Mouse (Mus musculus) CH12.LX (cell line): ENCODE results near the gene Alg12. TPM values are rescaled to one million over a fixed set of nuclear protein-coding genes. Genes with fewer than 3 reads are reported as not detected.

ENCODE experiments used
- DNase-seq: peaks from one replicate; pipeline ENCODE4 v3.0.0-alpha.2; 2013; ENCODE audit errors: extremely low read depth
- H3K27ac ChIP-seq: 2 replicates; pipeline ENCODE4 v1.5.1; 2012; ENCODE audit warnings: low read depth, mild to moderate bottlenecking, control low read depth, moderate library complexity; ENCODE audit not compliant: insufficient read depth
- H3K27me3 ChIP-seq: replicated peaks from 2 replicates; pipeline ENCODE3; 2012; ENCODE audit warnings: inconsistent platforms
- H3K36me3 ChIP-seq, 2 experiments: replicated peaks in 1 of 2; 2 replicates each; pipeline versions ENCODE3 to v1.6.1; 2012; ENCODE audit warnings: inconsistent platforms in 1 of 2, low read length in 1 of 2, mild to moderate bottlenecking in 1 of 2, mixed read lengths in 1 of 2, moderate library complexity in 1 of 2; ENCODE audit not compliant: control insufficient read depth in 1 of 2, insufficient read depth in 1 of 2
- H3K4me1 ChIP-seq, 2 experiments: 2 replicates each; pipeline ENCODE4 v1.6.1; 2012; ENCODE audit warnings: inconsistent platforms in 1 of 2, moderate library complexity in 1 of 2; ENCODE audit not compliant: insufficient read depth in 2 of 2, control insufficient read depth in 1 of 2
- H3K4me2 ChIP-seq: 2 replicates; pipeline ENCODE4 v1.6.1; 2012; ENCODE audit warnings: low read depth, mild to moderate bottlenecking, control low read depth; ENCODE audit not compliant: poor library complexity, insufficient read depth, severe bottlenecking
- H3K4me3 ChIP-seq, 3 experiments: fragments of 150-350 bp in 1 of 3; sonication (generic) in 1 of 3; replicated peaks in 1 of 3; 2 replicates each; pipeline versions ENCODE3 to v1.5.1; 2011 to 2012; ENCODE audit warnings: low read depth in 2 of 3, low read length in 2 of 3, mild to moderate bottlenecking in 2 of 3, moderate library complexity in 2 of 3, control low read depth in 1 of 3, improper control_type of control experiment in 1 of 3, inconsistent platforms in 1 of 3, mixed read lengths in 1 of 3; ENCODE audit not compliant: poor library complexity in 1 of 3
- H3K79me2 ChIP-seq: replicated peaks from 2 replicates; pipeline ENCODE4 v1.6.1; 2012; ENCODE audit warnings: mild to moderate bottlenecking, moderate library complexity; ENCODE audit not compliant: control insufficient read depth, poor library complexity, insufficient read depth, severe bottlenecking; ENCODE audit errors: extremely low read depth
- H3K9ac ChIP-seq: 2 replicates; pipeline ENCODE4 v1.6.1; 2012; ENCODE audit warnings: low read depth, mild to moderate bottlenecking, control low read depth, moderate library complexity; ENCODE audit not compliant: insufficient read depth
- H3K9me3 ChIP-seq: replicated peaks from 2 replicates; pipeline ENCODE3; 2012; ENCODE audit warnings: low read length, inconsistent platforms, mixed read lengths
- BHLHE40 ChIP-seq: IDR thresholded peaks from 2 replicates; pipeline ENCODE4 v1.6.1; 2011; ENCODE audit warnings: mild to moderate bottlenecking, low read depth, low read length, improper control_type of control experiment
- CHD2 ChIP-seq: IDR thresholded peaks from 2 replicates; pipeline ENCODE4 v1.6.1; 2011; ENCODE audit warnings: low read length, improper control_type of control experiment
- CTCF ChIP-seq, 2 experiments: IDR thresholded peaks in 1 of 2; conservative IDR thresholded peaks in 1 of 2; 2 replicates each; pipeline ENCODE4 v1.5.1; 2011 to 2012; ENCODE audit warnings: low read depth in 2 of 2, low read length in 2 of 2, improper control_type of control experiment in 1 of 2, inconsistent platforms in 1 of 2, mild to moderate bottlenecking in 1 of 2, moderate library complexity in 1 of 2
- EP300 ChIP-seq: IDR thresholded peaks from 2 replicates; pipeline ENCODE4 v1.6.1; 2011; ENCODE audit warnings: low read length, improper control_type of control experiment
- ETS1 ChIP-seq: conservative IDR thresholded peaks from 2 replicates; pipeline ENCODE4 v1.6.1; 2012; ENCODE audit warnings: low read depth, mild to moderate bottlenecking, inconsistent platforms, low read length, improper control_type of control experiment, moderate library complexity
- GABPA ChIP-seq: IDR thresholded peaks from 2 replicates; pipeline ENCODE4 v1.6.1; 2012; ENCODE audit warnings: low read depth, low read length, improper control_type of control experiment, inconsistent platforms; ENCODE audit not compliant: insufficient replicate concordance
- IRF4 ChIP-seq: IDR thresholded peaks from 2 replicates; pipeline ENCODE4 v1.6.1; 2014; ENCODE audit warnings: low read depth, mild to moderate bottlenecking, inconsistent platforms, low read length, improper control_type of control experiment
- JUN ChIP-seq: IDR thresholded peaks from 2 replicates; pipeline ENCODE4 v1.6.1; 2011; ENCODE audit warnings: low read depth, mild to moderate bottlenecking, low read length, improper control_type of control experiment, moderate library complexity; ENCODE audit not compliant: insufficient read depth
- MAFK ChIP-seq: IDR thresholded peaks from 2 replicates; pipeline ENCODE4 v1.6.1; 2011; ENCODE audit warnings: low read length, improper control_type of control experiment; ENCODE audit not compliant: insufficient replicate concordance
- MAX ChIP-seq: IDR thresholded peaks from 2 replicates; pipeline ENCODE4 v1.6.1; 2011; ENCODE audit warnings: low read length, improper control_type of control experiment
- MAZ ChIP-seq: IDR thresholded peaks from 2 replicates; pipeline ENCODE4 v1.6.1; 2012; ENCODE audit warnings: low read depth, mild to moderate bottlenecking, inconsistent platforms, low read length, improper control_type of control experiment, moderate library complexity
- MXI1 ChIP-seq: IDR thresholded peaks from 2 replicates; pipeline ENCODE4 v1.6.1; 2011; ENCODE audit warnings: mild to moderate bottlenecking, low read depth, low read length, improper control_type of control experiment
- MYC ChIP-seq: IDR thresholded peaks from 2 replicates; pipeline ENCODE4 v1.6.1; 2011; ENCODE audit warnings: low read depth, mild to moderate bottlenecking, improper control_type of control experiment, low read length
- NELFE ChIP-seq: IDR thresholded peaks from 2 replicates; pipeline ENCODE4 v1.6.1; 2011; ENCODE audit warnings: low read depth, low read length, improper control_type of control experiment
- PAX5 ChIP-seq: IDR thresholded peaks from 2 replicates; pipeline ENCODE4 v1.6.1; 2012; ENCODE audit warnings: low read length, inconsistent platforms, mixed read lengths
- POLR2A ChIP-seq: IDR thresholded peaks from 2 replicates; pipeline ENCODE4 v1.6.1; 2011; ENCODE audit warnings: low read depth, mild to moderate bottlenecking, improper control_type of control experiment, low read length
- RAD21 ChIP-seq: IDR thresholded peaks from 2 replicates; pipeline ENCODE4 v1.6.1; 2011; ENCODE audit warnings: low read depth, mild to moderate bottlenecking, low read length, improper control_type of control experiment, moderate library complexity
- RCOR1 ChIP-seq: conservative IDR thresholded peaks from 2 replicates; pipeline ENCODE4 v1.6.1; 2012; ENCODE audit warnings: low read depth, mild to moderate bottlenecking, inconsistent platforms, low read length, improper control_type of control experiment
- SIN3A ChIP-seq: IDR thresholded peaks from 2 replicates; pipeline ENCODE4 v1.6.1; 2012; ENCODE audit warnings: low read length, improper control_type of control experiment, inconsistent platforms
- SMC3 ChIP-seq: IDR thresholded peaks from 2 replicates; pipeline ENCODE4 v1.6.1; 2011; ENCODE audit warnings: low read depth, low read length, improper control_type of control experiment
- TBP ChIP-seq: conservative IDR thresholded peaks from 2 replicates; pipeline ENCODE4 v1.6.1; 2011; ENCODE audit warnings: low read depth, low read length, improper control_type of control experiment
- TCF12 ChIP-seq: IDR thresholded peaks from 2 replicates; pipeline ENCODE4 v1.6.1; 2014; ENCODE audit warnings: low read depth, mild to moderate bottlenecking, inconsistent platforms, low read length, improper control_type of control experiment
- USF1 ChIP-seq: IDR thresholded peaks from 2 replicates; pipeline ENCODE4 v1.6.1; 2014; ENCODE audit warnings: low read depth, mild to moderate bottlenecking, inconsistent platforms, low read length, improper control_type of control experiment
- USF2 ChIP-seq: conservative IDR thresholded peaks from 2 replicates; pipeline ENCODE4 v1.6.1; 2011; ENCODE audit warnings: low read depth, low read length, improper control_type of control experiment
- ZC3H11A ChIP-seq: IDR thresholded peaks from 2 replicates; pipeline ENCODE4 v1.6.1; 2012; ENCODE audit warnings: low read depth, mild to moderate bottlenecking, inconsistent platforms, low read length, improper control_type of control experiment
- ZKSCAN1 ChIP-seq: IDR thresholded peaks from 2 replicates; pipeline ENCODE4 v1.6.1; 2012; ENCODE audit warnings: low read depth, inconsistent platforms, low read length, improper control_type of control experiment, borderline replicate concordance
- ZMIZ1 ChIP-seq: IDR thresholded peaks from 2 replicates; pipeline ENCODE4 v1.6.1; 2012; ENCODE audit warnings: low read depth, mild to moderate bottlenecking, inconsistent platforms, low read length, improper control_type of control experiment
- dilution Hi-C: fragments of 300-500 bp; cut with MboI; formaldehyde crosslinking; loops from 2 replicates; pipeline ENCODE4 v1.14.3; 2020; ENCODE audit warnings: low sequenced_read_pairs; ENCODE audit not compliant: extremely low pct_unique_long_range_greater_than_20kb, extremely low pct_ligation_motif_present
- in situ Hi-C: fragments of 300-500 bp; cut with MboI; formaldehyde crosslinking; loops from 3 replicates; pipeline ENCODE4 v1.14.3; 2019; ENCODE audit warnings: low sequenced_read_pairs, low pct_ligation_motif_present, low pct_unique_long_range_greater_than_20kb, mixed read lengths
- polyA plus RNA-seq: library from polyadenylated mRNA; unstranded; fragments of >175 nt; gene quantifications from 2 replicates; pipeline ENCODE4 v1.2.1, GENCODE M21; 2012; ENCODE audit warnings: low read depth; ENCODE audit not compliant: insufficient read length
- total RNA-seq, 2 experiments: library from RNA; depleted of rRNA; stranded (reverse); fragments of 300-350 nt in 1 of 2; fragments of >200 nt in 1 of 2; gene quantifications; 2 replicates each; pipeline ENCODE4 v1.2.3; 2012 to 2014

Alg12 gene
- total and polyA plus RNA-seq, 3 experiments: 8.1 to 10.3 (median 8.5) TPM

DNA sequence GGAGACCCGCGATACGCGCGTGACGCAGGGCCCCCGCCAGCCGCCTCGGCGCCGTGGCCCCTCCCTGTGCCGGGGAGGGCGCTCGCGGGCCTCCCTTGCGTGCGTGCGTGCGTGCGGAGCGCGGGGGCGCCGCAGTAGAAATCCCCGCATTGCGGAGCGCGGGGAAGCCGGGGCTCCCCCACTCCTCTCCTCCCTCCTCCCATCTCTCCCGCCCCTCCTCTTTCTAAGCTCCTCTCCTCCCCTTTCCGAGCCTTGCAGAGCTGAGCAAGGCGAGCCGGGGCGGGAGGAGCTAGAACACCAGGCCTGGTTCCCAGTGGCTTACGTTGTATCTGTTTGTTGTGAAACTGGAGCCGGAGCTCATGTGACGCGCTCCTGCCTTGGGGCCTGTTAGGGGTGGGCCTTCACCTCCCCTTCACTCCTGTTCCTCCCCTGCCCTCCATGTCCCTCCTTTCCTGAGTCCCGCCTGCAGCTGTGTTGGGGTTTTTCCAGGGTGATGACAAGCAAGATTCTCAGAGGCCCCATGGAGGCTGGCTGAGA is 44.6 kb upstream of the Alg12 start:
- Histone ChIP-seq H3K4me2 (peak overlapping the region; percentile 85), H3K4me3 (peak overlapping the region; percentile 73 to 91 (median 76)), H3K79me2 (0 out of 2 replicates have a peak, but pooled peaks cover 3% of the 10 kb centered on the region), H3K36me3 (peaks cover 6 to 31% of the 10 kb centered on the region in 2 experiments), H3K27me3 (peaks cover 24% of the 10 kb centered on the region), H3K4me1 (peaks cover 12 to 38% of the 10 kb centered on the region in 2 experiments), H3K9ac (peak overlapping the region; percentile 18; the same call in 1 of the 2 replicates), H3K9me3 (peaks cover 2% of the 10 kb centered on the region), H3K27ac (peak overlapping the region; percentile 13; the same call in 1 of the 2 replicates)
- DNase-seq: peak; percentile 77
- dilution Hi-C loops (no loop called here), in situ Hi-C loops (no loop called here)
- TF ChIP-seq POLR2A (no peak), ETS1 (0 out of 2 replicates have a peak, but pooled peaks have one; percentile 14), USF1 (peak; percentile 30), CTCF (conservative IDR thresholded peaks at IDR 0.05 in 1 of 2, IDR thresholded peaks at IDR 0.05 in 1 of 2; ENCODE audit: low read depth in 2 of 2, low read length in 2 of 2) (no peak), TBP (no peak), EP300 (0 out of 2 replicates have a peak, but pooled peaks have one; percentile 12), SMC3 (no peak), GABPA (no peak), BHLHE40 (peak; percentile 87), MAX (0 out of 2 replicates have a peak, but pooled peaks have one; percentile 48), IRF4 (peak; percentile 53; the same call in 1 of the 2 replicates), MAZ (peak; percentile 88), RAD21 (no peak), ZMIZ1 (no peak), NELFE (no peak), MYC (no peak), ZC3H11A (no peak), PAX5 (no peak), MXI1 (peak; percentile 56), RCOR1 (no peak), MAFK (no peak), JUN (no peak), USF2 (no peak), TCF12 (no peak), ZKSCAN1 (no peak), CHD2 (0 out of 2 replicates have a peak, but pooled peaks have one; percentile 37), SIN3A (peak; percentile 69; the same call in 1 of the 2 replicates)
